Mouse (Mus musculus): ENCODE data around the gene Cd2.

Cd2 gene

GRCm38 (mm10) chr3:101293571-101294135 is 5.9 kb upstream of the Cd2 start:
- DNase-seq (ENCODE audit: low spot score in 2 of 2), result no peak

- DNase-seq (ENCODE audit: low spot score in 2 of 2), result no peak
Observed at GRCm38 (mm10) chr3:101292611-101293010, 4.9 kb upstream of the Cd2 start.

GRCm38 (mm10) chr3:101290587-101291520 is 3.1 kb upstream of the Cd2 start:
- no peak for DNase-seq (ENCODE audit: low spot score in 2 of 2)

GRCm38 (mm10) chr3:101290036-101290435 is 2.3 kb upstream of the Cd2 start:
- no peak for DNase-seq (ENCODE audit: low spot score in 2 of 2)

- DNase-seq (ENCODE audit: low spot score in 2 of 2), result no peak
Observed at GRCm38 (mm10) chr3:101289406-101289805, 1.7 kb upstream of the Cd2 start.

- DNase-seq (ENCODE audit: low spot score in 2 of 2), result no peak
Observed at GRCm38 (mm10) chr3:101286336-101287325, 1.1 kb downstream of the Cd2 start.

GRCm38 (mm10) chr3:101285851-101286250 is 1.9 kb downstream of the Cd2 start:
- DNase-seq (ENCODE audit: low spot score in 2 of 2), result no peak

- no peak for DNase-seq (ENCODE audit: low spot score in 2 of 2)
Observed at GRCm38 (mm10) chr3:101285021-101285615, 2.6 kb downstream of the Cd2 start.

- no peak for DNase-seq (ENCODE audit: low spot score in 2 of 2)
Observed at GRCm38 (mm10) chr3:101283869-101284706, 3.7 kb downstream of the Cd2 start.

- no peak for DNase-seq (ENCODE audit: low spot score in 2 of 2)
Observed at GRCm38 (mm10) chr3:101283441-101283840, 4.3 kb downstream of the Cd2 start.

- no peak for DNase-seq (ENCODE audit: low spot score in 2 of 2)
Observed at GRCm38 (mm10) chr3:101282556-101283180, 5.1 kb downstream of the Cd2 start.

- DNase-seq (ENCODE audit: low spot score in 2 of 2), result no peak
Observed at GRCm38 (mm10) chr3:101281841-101282240, 5.9 kb downstream of the Cd2 start.

- no peak for DNase-seq (ENCODE audit: low spot score in 2 of 2)
Observed at GRCm38 (mm10) chr3:101280348-101281311, 7.1 kb downstream of the Cd2 start.

GRCm38 (mm10) chr3:101279561-101279960 is 8.2 kb downstream of the Cd2 start:
- no peak for DNase-seq (ENCODE audit: low spot score in 2 of 2)

- no peak for DNase-seq (ENCODE audit: low spot score in 2 of 2)
Observed at GRCm38 (mm10) chr3:101278396-101278795, 9.3 kb downstream of the Cd2 start.

GRCm38 (mm10) chr3:101277830-101278229 is 9.9 kb downstream of the Cd2 start:
- DNase-seq (ENCODE audit: low spot score in 2 of 2), result no peak

GRCm38 (mm10) chr3:101276501-101277320 is 11.0 kb downstream of the Cd2 start:
- DNase-seq (ENCODE audit: low spot score in 2 of 2), result no peak

Measured in spleen, postnatal 14 days (tissue).